Mouse (Mus musculus): ENCODE measurements around the gene Rbm4. TPM values are rescaled to one million over a fixed set of nuclear protein-coding genes. Genes with fewer than 3 reads are reported as not detected.

Rbm4 gene
- 43.8 TPM for polyA plus RNA-seq (2012; fragmentation: generic; extraction: Trizol)
- long read RNA-seq, experiment 1, partial matches to known transcripts: 5 of 13 reads
- long read RNA-seq, experiment 1, other reads (novel, unspliced or antisense): 0 of 13 reads
- long read RNA-seq, experiment 2, transcript Rbm4-206 (4 exons, 2,610 nt): minor isoform, 19 of 52 reads
- long read RNA-seq, experiment 2, transcript Rbm4-204 (4 exons, 1,411 nt): major isoform, 21 of 52 reads
- long read RNA-seq, experiment 2, partial matches to known transcripts: 1 of 52 reads
- long read RNA-seq, experiment 2, other reads (novel, unspliced or antisense): 7 of 52 reads

- Histone ChIP-seq H3K27me3 (ENCODE audit: control insufficient read depth, insufficient read depth, insufficient read length) (no peaks in the 10 kb centered on the region), H3K79me3 (ENCODE audit: low read depth) (peaks cover 79% of the 10 kb centered on the region), H3K79me2 (ENCODE audit: control insufficient read depth, insufficient read depth) (peaks cover 96% of the 10 kb centered on the region), H3K4me3 (ENCODE audit: insufficient read depth, poor library complexity, severe bottlenecking) (peak within 1 kb of the TSS; percentile 75), H3K36me3 (ENCODE audit: control insufficient read depth, insufficient read depth) (peaks cover 60% of the 10 kb centered on the region), H3ac (ENCODE audit: control insufficient read depth, insufficient read length, low read depth) (peak within 1 kb of the TSS; percentile 66)
- TF ChIP-seq MAX (IDR thresholded peaks at IDR 0.05): peak; percentile 64
- TF ChIP-seq MYOD1 (IDR thresholded peaks at IDR 0.05; ENCODE audit: control insufficient read depth, insufficient read length, low read depth): no peak
- TF ChIP-seq CEBPB (IDR thresholded peaks at IDR 0.05; ENCODE audit: low read depth): peak; percentile 55
Observed at GRCm38 (mm10) chr19:4793831-4794422, at the start of gene Rbm4. Gene Rbm4, minus strand, starts transcription at chr19:4793901.

- Histone ChIP-seq H3K27me3 (ENCODE audit: control insufficient read depth, insufficient read depth, insufficient read length) (peaks cover 26% of the 10 kb centered on the region), H3K4me3 (ENCODE audit: insufficient read depth, poor library complexity, severe bottlenecking) (no peak overlapping the region), H3K79me3 (ENCODE audit: low read depth) (no peaks in the 10 kb centered on the region), H3K79me2 (ENCODE audit: control insufficient read depth, insufficient read depth) (no peaks in the 10 kb centered on the region), H3ac (ENCODE audit: control insufficient read depth, insufficient read length, low read depth) (no peak overlapping the region), H3K36me3 (ENCODE audit: control insufficient read depth, insufficient read depth) (no peaks in the 10 kb centered on the region)
- TF ChIP-seq CTCF (IDR thresholded peaks at IDR 0.05; ENCODE audit: control insufficient read depth, insufficient read depth, insufficient read length) (no peak), FOSL1 (IDR thresholded peaks at IDR 0.05; ENCODE audit: insufficient read depth, low read length, poor library complexity, severe bottlenecking) (no peak), CEBPB (IDR thresholded peaks at IDR 0.05; ENCODE audit: low read depth) (no peak)
Observed at GRCm38 (mm10) chr19:4842611-4843010, 48.9 kb upstream of the Rbm4 start.

GRCm38 (mm10) chr19:4840848-4841247 is 47.1 kb upstream of the Rbm4 start:
- H3K4me3 ChIP-seq (ENCODE audit: insufficient read depth, poor library complexity, severe bottlenecking): no peak overlapping the region
- H3K79me3 ChIP-seq (ENCODE audit: low read depth): no peaks in the 10 kb centered on the region
- no peak for TF ChIP-seq CEBPB (IDR thresholded peaks at IDR 0.05; ENCODE audit: low read depth)
- no peak for TF ChIP-seq CTCF (IDR thresholded peaks at IDR 0.05; ENCODE audit: control insufficient read depth, insufficient read depth, insufficient read length)
- no peak for TF ChIP-seq FOSL1 (IDR thresholded peaks at IDR 0.05; ENCODE audit: insufficient read depth, low read length, poor library complexity, severe bottlenecking)
- TF ChIP-seq MYOD1 (IDR thresholded peaks at IDR 0.05; ENCODE audit: control insufficient read depth, insufficient read length, low read depth): no peak
- TF ChIP-seq USF1 (IDR thresholded peaks at IDR 0.05; ENCODE audit: low read depth): no peak
- no peak for TF ChIP-seq MYOG (IDR thresholded peaks at IDR 0.05; ENCODE audit: control insufficient read depth, extremely low read depth, insufficient read length)
- no peak for TF ChIP-seq MAX (IDR thresholded peaks at IDR 0.05)
- no peaks in the 10 kb centered on the region for H3K79me2 ChIP-seq (ENCODE audit: control insufficient read depth, insufficient read depth)
- H3ac ChIP-seq (ENCODE audit: control insufficient read depth, insufficient read length, low read depth): no peak overlapping the region
- peaks cover 23% of the 10 kb centered on the region for H3K27me3 ChIP-seq (ENCODE audit: control insufficient read depth, insufficient read depth, insufficient read length)
- H3K36me3 ChIP-seq (ENCODE audit: control insufficient read depth, insufficient read depth): no peaks in the 10 kb centered on the region

GRCm38 (mm10) chr19:4839149-4839548 is 45.4 kb upstream of the Rbm4 start, which contains the start of the genes Ccs and Ccdc87:
Gene Ccs, minus strand, starts transcription at chr19:4839332.
Gene Ccdc87, plus strand, starts transcription at chr19:4839366.
- no peaks in the 10 kb centered on the region for H3K36me3 ChIP-seq (ENCODE audit: control insufficient read depth, insufficient read depth)

GRCm38 (mm10) chr19:4838526-4839140 is 44.9 kb upstream of the Rbm4 start:
- H3K27me3 ChIP-seq (ENCODE audit: control insufficient read depth, insufficient read depth, insufficient read length): peaks cover 20% of the 10 kb centered on the region
- H3K4me3 ChIP-seq (ENCODE audit: insufficient read depth, poor library complexity, severe bottlenecking): peak overlapping the region; percentile 36
- H3K79me3 ChIP-seq (ENCODE audit: low read depth): no peaks in the 10 kb centered on the region
- H3ac ChIP-seq (ENCODE audit: control insufficient read depth, insufficient read length, low read depth): peak overlapping the region; percentile 74
- no peaks in the 10 kb centered on the region for H3K79me2 ChIP-seq (ENCODE audit: control insufficient read depth, insufficient read depth)
- no peak for TF ChIP-seq CTCF (IDR thresholded peaks at IDR 0.05; ENCODE audit: control insufficient read depth, insufficient read depth, insufficient read length)
- no peak for TF ChIP-seq CEBPB (IDR thresholded peaks at IDR 0.05; ENCODE audit: low read depth)
- TF ChIP-seq MYOD1 (IDR thresholded peaks at IDR 0.05; ENCODE audit: control insufficient read depth, insufficient read length, low read depth): no peak
- TF ChIP-seq MAX (IDR thresholded peaks at IDR 0.05): no peak
- no peak for TF ChIP-seq MYOG (IDR thresholded peaks at IDR 0.05; ENCODE audit: control insufficient read depth, extremely low read depth, insufficient read length)
- H3K36me3 ChIP-seq (ENCODE audit: control insufficient read depth, insufficient read depth): no peaks in the 10 kb centered on the region

More at GRCm38 (mm10) chr19:4839149-4839548, 45.4 kb upstream of the Rbm4 start, which contains the start of the genes Ccs and Ccdc87:
- TF ChIP-seq MAX (IDR thresholded peaks at IDR 0.05) (peak; percentile 33), MYOG (IDR thresholded peaks at IDR 0.05; ENCODE audit: control insufficient read depth, extremely low read depth, insufficient read length) (no peak)
- H3K79me2 ChIP-seq (ENCODE audit: control insufficient read depth, insufficient read depth): no peaks in the 10 kb centered on the region
- H3K27me3 ChIP-seq (ENCODE audit: control insufficient read depth, insufficient read depth, insufficient read length): peaks cover 20% of the 10 kb centered on the region
- peak within 1 kb of the TSS; percentile 36 for H3K4me3 ChIP-seq (ENCODE audit: insufficient read depth, poor library complexity, severe bottlenecking)
- H3K79me3 ChIP-seq (ENCODE audit: low read depth): no peaks in the 10 kb centered on the region
- H3ac ChIP-seq (ENCODE audit: control insufficient read depth, insufficient read length, low read depth): peak within 1 kb of the TSS; percentile 74

GRCm38 (mm10) chr19:4837049-4837448 is 43.3 kb upstream of the Rbm4 start:
- Histone ChIP-seq H3K79me3 (ENCODE audit: low read depth) (no peaks in the 10 kb centered on the region), H3K4me3 (ENCODE audit: insufficient read depth, poor library complexity, severe bottlenecking) (no peak overlapping the region), H3K79me2 (ENCODE audit: control insufficient read depth, insufficient read depth) (no peaks in the 10 kb centered on the region), H3K27me3 (ENCODE audit: control insufficient read depth, insufficient read depth, insufficient read length) (peaks cover 14% of the 10 kb centered on the region), H3ac (ENCODE audit: control insufficient read depth, insufficient read length, low read depth) (no peak overlapping the region), H3K36me3 (ENCODE audit: control insufficient read depth, insufficient read depth) (peaks cover 6% of the 10 kb centered on the region)
- no peak for TF ChIP-seq CTCF (IDR thresholded peaks at IDR 0.05; ENCODE audit: control insufficient read depth, insufficient read depth, insufficient read length)
- TF ChIP-seq MYOD1 (IDR thresholded peaks at IDR 0.05; ENCODE audit: control insufficient read depth, insufficient read length, low read depth): no peak
- TF ChIP-seq MYOG (IDR thresholded peaks at IDR 0.05; ENCODE audit: control insufficient read depth, extremely low read depth, insufficient read length): no peak
- TF ChIP-seq CEBPB (IDR thresholded peaks at IDR 0.05; ENCODE audit: low read depth): no peak
- no peak for TF ChIP-seq FOSL1 (IDR thresholded peaks at IDR 0.05; ENCODE audit: insufficient read depth, low read length, poor library complexity, severe bottlenecking)
- no peak for TF ChIP-seq USF1 (IDR thresholded peaks at IDR 0.05; ENCODE audit: low read depth)
- no peak for TF ChIP-seq MAX (IDR thresholded peaks at IDR 0.05)

All from C2C12 (cell line).